Mouse (Mus musculus) adrenal gland, postnatal 10 days (tissue): ENCODE data around the gene Klf6. TPM values are rescaled to one million over a fixed set of nuclear protein-coding genes. Genes with fewer than 3 reads are reported as not detected.

Experiments used
- DNase-seq: peaks from one replicate; pipeline ENCODE4 v3.0.0; 2021; ENCODE audit warnings: mixed read lengths
- total RNA-seq, 2 experiments: library from RNA; stranded (reverse); gene quantifications; 2 replicates each; pipeline ENCODE4 v1.2.3; 2021

The Klf6 gene
- total RNA-seq, 2 experiments from 2014 or later, result 37.9 to 59.0 TPM

DNA sequence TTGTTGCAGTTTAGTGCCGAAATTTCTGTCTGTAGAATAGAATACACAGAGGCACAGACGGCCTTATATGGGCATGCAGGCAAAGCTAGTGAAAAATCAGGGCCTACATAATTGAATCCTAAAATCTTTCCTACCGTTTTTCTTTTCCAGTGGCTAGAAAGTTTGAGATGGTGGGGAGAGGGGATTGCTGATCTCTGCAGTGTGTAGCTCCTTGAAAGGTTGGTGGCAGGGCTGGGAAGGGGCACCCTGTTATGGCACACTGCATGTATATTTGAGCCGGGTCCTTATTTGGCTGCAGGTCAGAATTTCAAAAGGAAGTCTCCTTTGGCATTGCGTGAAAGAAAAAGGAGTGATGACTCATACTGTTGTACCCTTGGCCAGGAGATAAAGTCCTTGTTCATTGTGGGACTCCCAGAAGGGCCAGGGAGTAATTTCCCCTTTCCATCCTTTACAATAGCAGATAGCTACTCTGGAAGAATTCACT, 2.2 kb downstream of the Klf6 start:
- DNase-seq, result peak; percentile 51

DNA sequence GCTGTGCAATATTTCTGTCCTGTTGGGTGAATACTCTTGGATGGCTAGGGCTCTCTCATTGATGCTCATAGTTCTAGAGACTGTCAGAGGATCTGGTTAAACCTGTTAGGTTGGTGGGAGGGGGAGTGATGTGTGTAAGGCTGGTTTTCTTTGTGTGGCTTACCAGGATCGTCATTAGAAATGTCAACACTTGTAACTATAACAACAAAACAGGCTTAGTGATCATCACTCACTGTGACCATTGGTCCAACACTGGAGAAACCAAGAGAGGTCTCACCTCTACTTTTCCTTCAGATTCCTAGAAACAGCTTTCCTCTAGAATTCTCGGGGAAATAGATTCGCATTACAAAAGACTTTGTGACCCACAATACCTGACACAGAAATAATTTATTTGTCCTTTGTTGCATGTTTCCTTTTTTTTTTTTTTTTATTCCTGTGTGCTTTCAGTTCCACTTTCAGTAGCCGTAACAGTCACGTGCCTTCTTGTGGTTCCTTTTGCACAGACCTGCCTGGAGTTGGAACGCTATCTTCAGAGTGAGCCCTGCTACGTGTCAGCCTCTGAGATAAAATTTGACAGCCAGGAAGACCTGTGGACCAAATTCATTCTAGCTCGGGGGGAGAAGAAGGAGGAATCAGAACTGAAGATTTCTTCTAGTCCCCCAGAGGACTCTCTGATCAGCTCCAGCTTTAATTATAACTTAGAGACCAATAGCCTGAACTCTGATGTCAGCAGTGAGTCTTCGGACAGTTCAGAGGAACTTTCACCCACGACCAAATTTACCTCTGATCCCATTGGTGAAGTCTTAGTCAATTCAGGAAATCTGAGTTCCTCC, 3.2 kb downstream of the Klf6 start:
- DNase-seq, result no peak

DNA sequence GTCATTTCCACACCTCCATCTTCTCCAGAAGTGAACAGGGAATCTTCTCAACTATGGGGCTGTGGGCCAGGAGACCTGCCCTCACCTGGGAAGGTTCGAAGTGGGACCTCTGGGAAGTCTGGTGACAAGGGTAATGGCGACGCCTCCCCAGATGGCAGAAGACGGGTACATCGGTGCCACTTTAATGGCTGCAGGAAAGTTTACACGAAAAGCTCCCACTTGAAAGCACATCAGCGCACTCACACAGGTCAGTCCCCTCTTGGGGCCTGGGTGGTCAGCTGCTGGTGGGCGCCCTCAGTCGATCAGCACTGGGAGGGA, 3.8 kb downstream of the Klf6 start:
- DNase-seq, result no peak

DNA sequence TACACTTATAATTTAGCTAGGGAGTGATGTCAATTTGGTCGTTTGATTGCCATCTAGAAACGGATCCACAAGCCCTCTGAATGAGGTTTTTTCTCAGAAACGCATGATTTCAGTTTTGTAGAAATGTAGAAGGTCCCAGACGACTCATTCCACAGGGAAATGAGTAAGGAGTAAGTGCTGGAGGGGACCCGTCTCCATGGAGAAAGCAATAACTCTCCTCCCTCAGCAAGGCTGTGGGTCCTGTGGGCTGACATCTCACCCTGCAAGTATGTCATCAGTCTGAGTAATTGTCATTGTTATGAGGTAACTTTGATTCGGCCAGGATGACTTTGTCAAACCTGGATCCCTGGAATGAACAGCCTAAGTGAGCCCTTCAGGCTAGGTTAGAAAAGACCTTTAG, 4.8 kb downstream of the Klf6 start:
- no peak for DNase-seq

DNA sequence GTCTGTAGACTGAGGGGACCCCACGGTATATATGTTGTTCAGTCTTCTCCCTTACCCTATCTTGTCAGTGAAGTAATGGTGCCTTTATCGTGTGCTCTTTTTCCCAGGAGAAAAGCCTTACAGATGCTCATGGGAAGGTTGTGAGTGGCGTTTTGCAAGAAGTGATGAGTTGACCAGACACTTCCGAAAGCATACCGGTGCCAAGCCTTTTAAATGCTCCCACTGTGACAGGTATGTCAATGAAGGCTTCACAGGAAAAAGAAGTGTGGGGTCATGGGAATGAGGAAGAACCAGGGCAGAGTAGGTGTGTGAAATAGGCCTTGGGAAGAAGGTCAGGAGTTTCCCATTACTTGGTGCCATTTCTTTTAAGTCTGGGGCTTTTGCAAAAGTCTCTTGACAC, 5.2 kb downstream of the Klf6 start:
- no peak for DNase-seq

DNA sequence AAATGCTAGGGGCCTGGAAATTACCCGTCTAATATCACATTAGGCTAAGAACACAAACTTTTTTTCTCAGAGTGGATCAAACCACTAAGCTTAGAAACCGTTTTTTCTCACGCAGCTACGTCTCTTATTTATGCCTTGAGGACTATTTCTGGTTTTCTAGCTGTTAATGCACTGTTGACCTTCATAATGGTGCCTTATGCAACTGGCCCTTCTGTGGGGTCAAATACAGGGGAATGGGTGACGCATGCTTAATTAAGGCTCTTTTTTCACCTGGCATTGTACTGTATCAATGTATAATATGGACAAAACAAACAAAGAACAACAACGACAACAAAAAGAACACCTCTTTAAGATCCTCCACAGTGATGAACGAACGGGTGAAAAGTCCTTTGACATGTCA, 7.1 kb downstream of the Klf6 start:
- no peak for DNase-seq

DNA sequence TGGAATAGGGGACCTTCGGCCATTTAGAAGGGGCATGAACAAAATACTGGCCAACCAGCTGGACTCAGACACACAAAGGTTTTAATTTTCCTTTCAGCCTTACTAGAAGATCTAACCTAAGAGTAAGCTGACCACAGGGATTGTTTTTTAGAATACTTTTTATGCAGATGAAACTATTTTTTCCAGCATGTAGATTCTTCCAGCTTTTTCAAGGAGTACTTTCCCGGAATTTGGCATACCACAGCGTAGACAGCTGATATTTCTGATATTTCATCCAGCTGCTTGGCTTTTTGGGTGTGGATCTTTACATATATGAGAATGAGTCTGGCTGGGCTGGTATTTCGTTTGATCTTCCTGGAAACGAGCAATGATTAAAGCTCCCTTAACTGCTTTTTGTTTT, 8.2 kb downstream of the Klf6 start:
- DNase-seq, result no peak

DNA sequence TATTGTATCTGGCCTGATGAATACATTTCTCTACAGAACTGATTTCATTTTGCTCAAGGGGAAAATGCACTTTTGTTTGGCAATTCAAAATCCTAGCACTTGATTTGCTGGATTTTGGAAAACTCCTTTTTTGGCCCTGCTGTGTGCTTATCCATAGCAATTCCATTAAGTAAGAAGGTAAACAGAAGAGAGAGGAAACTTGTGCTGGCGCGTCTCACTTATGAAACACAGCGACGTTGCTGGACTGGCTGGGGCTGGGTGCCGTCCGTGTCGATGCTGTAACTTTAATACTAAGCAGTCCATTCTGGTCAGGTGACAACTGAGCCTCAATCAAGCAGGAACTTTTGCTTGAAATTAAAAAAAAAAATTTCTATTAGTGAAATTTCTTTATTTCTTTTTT, 8.6 kb downstream of the Klf6 start:
- DNase-seq, result peak; percentile 59

DNA sequence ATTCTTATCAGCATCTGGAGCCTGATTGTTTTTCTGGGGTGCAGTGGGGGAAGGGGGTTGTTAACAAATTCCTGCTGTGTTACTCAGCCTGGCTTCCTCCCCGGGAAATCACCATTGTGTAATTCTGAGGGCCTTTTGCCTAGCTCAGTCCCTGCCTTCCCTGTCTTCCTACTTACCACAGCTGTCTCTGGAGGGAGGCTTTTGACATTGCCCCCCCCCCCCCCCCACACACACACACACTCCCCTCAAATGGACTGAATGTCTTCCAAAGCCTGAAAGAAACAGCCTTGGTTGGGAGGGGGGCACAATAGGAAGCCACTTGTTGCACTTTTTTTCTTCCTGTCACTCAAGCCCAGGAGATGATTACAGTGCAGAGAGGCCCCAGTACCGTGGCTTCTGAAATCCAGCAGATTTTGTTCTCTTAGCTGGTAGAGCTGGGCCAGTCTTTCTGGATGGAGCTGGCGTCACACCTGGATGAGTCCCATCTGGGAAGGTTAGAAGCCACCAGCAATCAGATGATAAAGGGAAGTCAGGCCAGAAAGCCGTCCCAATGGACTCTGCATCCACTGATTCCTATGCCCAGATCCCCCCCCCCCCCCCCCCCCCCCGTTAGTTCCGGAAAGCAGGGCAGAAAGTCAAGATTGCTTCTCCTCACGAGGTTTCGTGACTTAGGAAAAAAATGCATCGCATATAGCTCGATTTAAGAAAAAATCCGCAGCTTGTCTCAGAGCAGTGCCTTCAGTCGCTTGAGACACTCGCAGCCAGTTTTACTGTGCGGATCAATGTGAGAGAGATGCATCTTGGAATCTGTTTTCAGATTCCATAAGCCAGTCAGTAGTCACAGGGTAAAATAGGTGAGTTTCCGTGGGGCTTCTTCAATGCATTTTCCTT, 9.3 kb downstream of the Klf6 start:
- DNase-seq, result peak; percentile 79

DNA sequence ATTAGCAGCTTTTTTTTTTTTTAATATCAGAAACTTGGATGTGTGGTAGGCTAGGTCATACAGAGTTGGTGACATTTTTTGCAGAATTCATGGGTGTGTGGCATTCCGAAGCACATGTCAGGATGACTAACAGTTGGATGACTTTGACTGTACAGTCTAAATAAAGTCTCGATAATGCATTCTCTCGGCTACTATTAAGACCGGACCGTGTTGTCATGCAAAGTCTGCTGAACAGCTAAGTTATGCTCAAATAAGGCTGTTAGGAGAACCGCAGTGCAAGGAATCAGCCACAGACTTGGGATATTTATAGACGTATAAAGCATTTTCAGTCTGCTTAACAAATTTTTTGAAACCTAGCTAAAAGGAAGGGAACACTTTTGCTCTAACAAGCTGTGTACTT, 10.1 kb downstream of the Klf6 start:
- DNase-seq, result no peak

DNA sequence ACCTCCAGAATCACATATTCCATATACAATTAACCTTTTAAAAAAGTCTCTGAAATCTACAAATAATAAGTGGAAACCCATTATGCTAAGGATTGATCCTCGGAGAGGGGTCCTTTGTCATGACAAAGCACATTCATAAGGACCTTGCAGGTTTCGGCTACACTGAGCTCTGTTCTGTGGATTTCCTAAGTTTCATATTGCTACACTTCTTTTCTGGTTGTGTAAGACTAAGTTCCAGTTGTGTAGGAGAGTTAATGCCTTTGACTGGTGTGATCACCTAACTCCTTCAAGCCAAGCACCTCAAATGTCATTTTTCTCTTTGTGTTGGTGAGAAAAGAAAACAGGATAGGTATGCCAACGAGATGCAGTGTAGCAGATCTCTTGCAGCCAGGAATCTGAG, 12.4 kb downstream of the Klf6 start:
- DNase-seq, result no peak

DNA sequence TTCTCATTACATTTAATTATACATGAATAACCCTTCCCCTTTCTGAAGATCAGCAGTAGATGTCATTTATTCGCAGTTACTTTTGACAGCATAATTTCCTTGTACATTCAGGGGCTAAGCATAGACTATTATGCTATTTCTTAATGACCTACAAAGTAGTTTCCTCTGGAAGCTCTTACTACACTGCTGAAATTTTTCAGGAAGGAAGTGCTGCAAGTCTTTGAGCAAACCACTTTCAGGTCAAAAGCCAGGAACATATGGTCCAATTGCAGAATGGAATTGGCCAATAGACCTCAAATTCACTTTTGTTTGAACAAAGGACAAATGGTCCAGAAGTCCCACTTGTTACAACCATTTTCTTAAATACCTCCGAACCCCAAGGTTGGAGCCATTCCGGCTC, 14.2 kb downstream of the Klf6 start:
- no peak for DNase-seq

DNA sequence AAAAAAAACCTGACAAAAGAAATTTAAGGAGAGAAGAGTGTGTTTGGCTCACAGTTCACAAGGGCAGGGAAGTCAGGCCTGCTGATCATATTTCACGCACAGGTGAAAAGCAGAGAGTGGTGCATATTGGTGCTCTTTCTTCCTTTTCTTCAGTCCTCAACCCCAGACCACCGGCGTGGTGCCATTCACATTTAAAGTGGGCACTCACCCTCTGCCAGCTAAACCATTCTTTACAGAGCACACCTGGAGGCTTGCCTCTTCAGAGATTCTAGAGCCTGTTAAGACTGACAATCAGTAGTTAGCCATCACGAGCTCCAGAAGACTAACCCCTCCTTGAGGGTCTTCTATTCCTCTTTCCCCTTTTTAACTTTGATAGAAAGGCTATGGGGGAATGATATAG, 17.5 kb downstream of the Klf6 start:
- no peak for DNase-seq

DNA sequence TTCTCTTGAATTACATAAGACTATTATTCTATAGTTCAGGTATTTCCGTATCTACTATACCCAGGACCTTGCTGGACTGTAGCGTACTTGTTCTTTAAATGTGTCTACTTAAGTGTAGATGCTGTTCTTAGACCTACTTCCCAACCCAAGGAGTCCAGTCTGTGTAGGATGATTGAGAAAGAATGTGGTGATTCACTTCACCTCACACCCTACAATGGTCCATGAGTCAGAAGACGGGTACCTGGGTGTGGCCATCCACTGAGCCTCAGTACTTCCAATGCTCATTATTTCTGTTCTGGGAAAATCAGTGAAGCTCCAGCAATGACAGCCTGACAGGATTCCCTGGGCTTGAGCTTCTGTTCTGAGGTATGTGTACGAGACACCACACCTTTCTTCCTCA, 25.5 kb downstream of the Klf6 start:
- DNase-seq, result no peak

DNA sequence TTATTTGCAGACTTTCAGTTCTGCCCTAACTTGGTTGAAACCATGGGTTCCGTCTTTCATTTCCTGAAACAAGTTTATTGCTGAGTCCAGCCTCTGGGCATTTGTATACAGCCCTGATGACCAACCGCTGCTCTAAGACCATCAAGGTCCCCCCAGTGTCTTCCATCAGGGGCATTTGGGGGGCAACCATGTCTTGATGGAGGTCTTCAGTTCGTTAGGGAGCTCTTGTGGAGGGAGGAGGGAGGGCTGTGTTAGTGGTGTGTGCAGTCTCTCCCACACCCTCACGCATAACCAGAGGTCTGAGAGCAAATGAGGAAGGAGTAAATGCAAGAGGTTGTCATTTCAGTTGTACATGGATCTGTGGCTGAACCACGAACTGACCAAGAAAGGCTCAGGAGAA, 26.9 kb downstream of the Klf6 start:
- no peak for DNase-seq

DNA sequence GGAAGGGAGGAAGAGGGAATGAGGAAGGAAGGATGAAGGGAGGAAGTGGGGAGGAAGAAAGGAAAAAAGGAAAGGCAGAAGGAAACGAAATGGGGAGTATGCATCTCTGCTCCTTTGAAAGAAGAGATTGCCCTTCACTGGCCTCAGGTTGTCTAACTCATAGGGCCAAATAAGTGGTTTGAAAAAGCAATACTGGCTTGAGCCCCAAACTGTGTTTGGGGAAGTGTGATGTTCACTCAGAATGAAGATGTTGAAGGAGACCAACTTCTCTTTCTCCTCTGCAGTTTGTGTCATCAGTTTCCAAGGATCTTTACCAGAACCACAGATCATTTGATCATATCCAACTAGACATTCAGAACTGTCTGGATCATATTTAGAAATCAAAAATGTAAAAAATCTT, 27.4 kb downstream of the Klf6 start:
- no peak for DNase-seq

DNA sequence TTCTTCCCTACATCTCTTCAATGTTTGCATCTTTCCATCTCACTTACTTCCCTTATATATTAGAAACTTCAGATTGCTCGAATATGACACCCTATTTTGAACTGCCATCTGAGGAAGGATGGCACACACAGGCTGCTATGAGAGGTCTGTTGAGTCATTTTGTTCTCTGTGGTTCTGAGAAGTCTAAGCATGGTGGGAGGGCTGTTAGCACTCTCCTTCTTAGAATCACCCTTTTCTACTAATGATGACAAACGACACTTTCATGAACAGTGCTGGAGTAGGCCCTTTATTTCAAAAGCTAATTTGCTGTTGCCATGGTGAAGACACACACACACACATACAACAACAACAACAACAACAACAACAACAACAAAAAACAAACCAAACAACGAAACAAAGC, 28.8 kb downstream of the Klf6 start:
- DNase-seq, result no peak

DNA sequence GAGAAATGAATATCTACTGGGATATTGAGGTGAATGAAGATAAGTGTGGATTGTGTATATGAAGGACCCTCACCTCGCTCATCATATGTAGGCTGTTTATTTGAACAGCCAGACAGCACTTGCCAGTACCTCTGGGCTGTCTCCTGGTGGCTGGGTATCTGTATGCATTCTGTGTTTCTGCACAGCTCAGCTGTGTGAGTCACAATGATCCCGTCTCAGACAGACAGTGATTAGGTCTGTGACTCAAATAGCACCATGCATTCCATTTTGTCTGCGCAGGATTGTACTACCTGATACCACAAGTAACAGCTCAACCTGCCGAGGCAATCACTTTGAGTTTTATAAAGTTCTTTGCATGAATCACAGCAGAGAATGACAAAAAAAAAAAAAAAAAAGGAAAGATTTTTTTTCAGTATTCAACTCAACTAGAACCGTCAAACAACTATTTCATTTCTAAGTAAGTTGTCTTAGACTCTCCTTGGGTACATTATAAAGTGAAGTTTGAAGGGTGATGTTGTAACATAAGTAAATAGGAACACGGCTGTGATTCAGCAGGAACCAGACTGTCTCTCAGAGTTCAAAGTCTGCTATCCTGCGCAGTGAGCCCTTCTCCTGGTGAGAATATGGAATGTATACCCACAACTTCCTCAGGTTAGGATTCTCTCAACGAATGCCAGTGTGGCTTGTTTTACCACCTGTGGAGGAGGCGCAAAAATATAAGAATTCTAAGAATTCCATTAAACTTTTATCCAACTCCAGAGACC, 31.6 kb downstream of the Klf6 start:
- DNase-seq, result no peak

DNA sequence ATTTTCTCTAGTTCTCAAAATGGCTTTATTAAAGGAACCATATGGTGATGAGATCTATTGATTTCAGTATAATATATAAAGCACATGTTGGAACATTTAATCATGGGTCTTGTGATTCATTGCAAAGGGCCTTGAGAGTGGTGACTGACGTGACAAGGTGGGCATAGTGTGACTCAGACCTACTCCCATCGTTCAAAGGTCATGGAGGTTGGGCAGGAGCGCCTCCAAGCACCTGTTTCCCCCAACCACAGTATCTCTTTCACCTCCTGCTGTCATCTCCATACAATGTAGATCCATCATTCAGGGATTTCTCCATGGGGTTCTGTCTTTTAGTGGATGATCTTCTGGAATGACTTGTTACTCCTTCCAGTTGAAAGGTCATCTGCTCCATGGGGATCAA, 33.6 kb downstream of the Klf6 start:
- DNase-seq, result no peak

DNA sequence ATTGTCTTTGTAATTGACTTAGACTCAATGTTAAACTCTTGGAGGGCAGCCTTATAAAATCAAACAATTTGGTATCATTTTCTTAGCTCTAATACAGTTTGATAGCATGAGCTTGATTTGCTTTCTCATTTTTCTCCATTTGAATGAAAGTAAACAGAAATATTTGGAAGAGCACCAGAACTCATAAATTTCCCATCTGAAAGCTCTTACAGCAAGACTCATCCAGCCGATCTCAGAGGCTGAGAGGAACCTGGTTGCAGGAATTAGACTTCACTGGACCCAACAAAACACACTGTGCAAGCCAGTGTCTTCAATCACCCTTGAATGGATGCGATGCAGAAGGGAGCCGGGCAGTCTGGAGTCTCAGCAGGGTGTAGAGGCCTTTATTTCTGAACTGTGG, 34.6 kb downstream of the Klf6 start:
- DNase-seq, result no peak

DNA sequence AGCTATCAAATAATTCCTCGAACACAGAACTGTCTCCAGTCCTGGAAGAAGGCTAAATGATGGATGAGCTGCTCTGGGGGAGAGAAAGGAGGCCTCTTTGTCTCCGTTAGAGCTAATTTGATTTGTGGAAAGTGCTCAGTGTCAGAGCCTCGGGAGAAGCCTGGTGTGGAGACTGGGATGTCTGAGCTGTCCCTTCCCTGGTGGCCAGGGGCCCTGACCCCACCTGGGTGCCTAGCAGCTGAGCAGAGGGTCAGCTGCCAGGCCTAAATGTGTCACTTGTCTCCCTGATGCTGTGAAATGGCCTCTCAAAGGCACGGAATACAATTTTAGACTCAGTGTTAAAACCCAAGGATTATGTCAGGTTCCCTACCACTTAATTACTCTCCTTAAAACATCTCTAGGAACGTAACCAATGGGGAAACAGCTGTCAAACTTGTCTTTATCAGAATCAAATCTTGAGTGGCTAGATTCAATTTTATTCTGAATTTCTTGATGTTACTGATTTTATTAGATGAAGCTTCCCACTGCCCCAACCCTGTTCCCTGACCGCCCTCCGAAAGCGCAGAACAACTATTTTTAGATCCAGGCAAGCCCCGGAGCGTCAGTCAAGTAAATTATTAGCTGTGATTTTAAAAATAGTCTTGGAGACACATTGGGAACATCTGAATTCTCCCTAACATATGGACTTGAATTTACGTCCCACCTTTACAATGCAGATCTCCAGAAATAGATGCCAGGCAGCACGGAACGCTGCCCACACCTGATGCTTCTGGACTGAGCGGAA, 36.1 kb downstream of the Klf6 start:
- DNase-seq, result no peak

DNA sequence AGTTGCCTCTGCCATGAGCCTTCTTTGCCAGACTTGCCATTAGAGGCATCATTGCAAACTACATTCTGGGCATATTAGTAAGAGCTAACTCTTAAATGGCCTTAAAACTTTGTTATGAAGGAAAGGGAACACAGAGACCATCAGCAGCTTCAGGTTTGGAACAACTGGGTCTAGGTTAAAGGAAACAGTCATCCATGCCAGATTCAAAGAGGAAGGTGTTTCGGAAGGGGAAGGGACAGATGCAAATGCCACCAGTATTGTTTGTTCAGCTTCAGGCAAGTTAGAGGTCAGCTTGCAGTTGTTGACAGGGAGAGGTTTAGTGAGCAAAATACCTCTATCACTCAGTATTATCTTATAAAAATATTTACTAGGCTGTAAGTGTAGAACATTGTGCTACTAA, 37.7 kb downstream of the Klf6 start:
- DNase-seq, result no peak
